Mouse (Mus musculus): ENCODE measurements around the gene Pold4.

DNA sequence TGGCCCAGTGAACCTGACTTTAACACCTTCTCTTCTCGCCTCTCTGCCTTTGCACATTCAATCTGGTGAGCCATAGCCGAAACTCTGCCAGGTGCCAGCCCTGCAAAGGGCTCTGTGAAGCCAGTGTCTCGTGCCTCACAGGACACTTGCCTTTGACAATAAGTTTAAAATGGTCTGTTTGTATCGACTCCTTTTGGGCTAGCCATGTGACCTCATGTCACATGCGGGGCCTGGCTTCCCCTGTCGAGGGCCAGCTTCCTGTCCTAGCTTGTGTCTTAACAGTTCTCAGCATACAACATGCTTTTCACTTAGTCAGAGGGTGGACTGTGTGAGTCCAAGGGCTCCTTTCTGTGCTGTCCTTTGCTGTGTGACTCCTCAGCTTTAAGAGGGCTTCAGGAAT, 31.1 kb downstream of the Pold4 start:
- no peak for TF ChIP-seq POLR2A (IDR thresholded peaks at IDR 0.05; ENCODE audit: low read depth, low read length)
- TF ChIP-seq CTCF (conservative IDR thresholded peaks at IDR 0.05; ENCODE audit: insufficient read depth, insufficient read length, low read depth, low read length) = no peak
